Mouse (Mus musculus): Measurements from ENCODE around the gene Rilpl1. TPM values are rescaled to one million over a fixed set of nuclear protein-coding genes. Genes with fewer than 3 reads are reported as not detected.
A peak's percentile ranks its signal among the peaks of the same experiment; 100 is the strongest.
"Not testable (repeated sequence)": the region's sequence is repeated elsewhere in the genome, so short reads cannot be mapped to it uniquely, and the experiment has no call there.

Rilpl1 gene
- polyA plus RNA-seq, 1 experiment, result 2.9 TPM

DNA sequence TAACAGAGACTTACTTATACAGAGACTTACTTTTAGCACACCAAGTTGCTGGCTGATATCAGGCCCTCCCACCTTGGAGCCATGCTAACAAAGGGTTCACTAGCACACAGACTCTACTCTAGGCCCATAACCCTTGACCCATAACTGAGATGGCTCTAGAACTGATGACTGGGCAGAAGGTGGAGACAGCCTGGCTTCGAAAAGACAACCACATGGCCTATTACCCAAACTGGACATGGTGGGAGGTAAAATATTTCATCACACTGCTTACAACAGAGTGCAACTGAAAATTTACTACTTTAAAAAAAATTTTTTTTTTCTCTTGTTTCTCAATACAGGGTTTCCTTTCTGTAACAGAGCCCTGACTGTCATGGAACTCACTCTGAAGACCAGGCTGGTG is 63.4 kb downstream of the Rilpl1 start:
- no peak for TF ChIP-seq CTCF (IDR thresholded peaks at IDR 0.05; ENCODE audit: extremely low read depth, insufficient read length, insufficient replicate concordance, low read depth, low read length)
- no peak for TF ChIP-seq POLR2A (IDR thresholded peaks at IDR 0.05; ENCODE audit: low read depth, low read length)
- Histone ChIP-seq H3K4me1 (ENCODE audit: control insufficient read depth, insufficient read depth, insufficient read length, low read length) (no peaks in the 10 kb centered on the region), H3K36me3 (ENCODE audit: control insufficient read depth, insufficient read depth, low read length) (peaks cover 29% of the 10 kb centered on the region), H3K4me3 (ENCODE audit: low read depth, low read length) (no peak overlapping the region), H3K27me3 (ENCODE audit: control insufficient read depth, insufficient read depth, low read length) (no peaks in the 10 kb centered on the region), H3K27ac (ENCODE audit: insufficient read depth, low read depth, low read length) (no peak overlapping the region)
- 87% methylated on average over 1 of the region's 1 CpGs for WGBS

DNA sequence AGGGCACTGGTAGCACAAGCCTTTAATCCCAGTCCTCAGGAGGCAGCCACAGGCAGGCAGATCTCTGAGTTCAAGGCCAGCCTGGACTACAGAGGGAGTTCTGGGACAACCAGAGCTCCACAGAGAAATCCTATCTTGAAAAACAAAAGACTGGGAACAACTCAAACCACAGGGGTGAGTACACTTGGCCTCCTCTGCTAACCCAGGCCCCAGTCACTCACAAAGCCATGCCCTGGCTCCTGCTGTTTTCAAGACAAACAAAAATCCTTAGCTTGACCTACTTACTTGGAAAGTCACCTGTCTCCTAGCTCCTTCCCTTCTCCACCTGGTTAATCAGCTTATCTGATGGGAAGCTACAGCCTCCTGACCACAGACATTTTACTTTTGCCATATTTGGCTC is 66.3 kb downstream of the Rilpl1 start:
- H3K27me3 ChIP-seq (ENCODE audit: control insufficient read depth, insufficient read depth, low read length), result no peaks in the 10 kb centered on the region
- no peak overlapping the region for H3K27ac ChIP-seq (ENCODE audit: insufficient read depth, low read depth, low read length)
- H3K4me3 ChIP-seq (ENCODE audit: low read depth, low read length), result no peak overlapping the region
- H3K36me3 ChIP-seq (ENCODE audit: control insufficient read depth, insufficient read depth, low read length), result peaks cover 50% of the 10 kb centered on the region
- TF ChIP-seq CTCF (IDR thresholded peaks at IDR 0.05; ENCODE audit: extremely low read depth, insufficient read length, insufficient replicate concordance, low read depth, low read length) (no peak), POLR2A (IDR thresholded peaks at IDR 0.05; ENCODE audit: low read depth, low read length) (no peak)
- no peaks in the 10 kb centered on the region for H3K4me1 ChIP-seq (ENCODE audit: control insufficient read depth, insufficient read depth, insufficient read length, low read length)

DNA sequence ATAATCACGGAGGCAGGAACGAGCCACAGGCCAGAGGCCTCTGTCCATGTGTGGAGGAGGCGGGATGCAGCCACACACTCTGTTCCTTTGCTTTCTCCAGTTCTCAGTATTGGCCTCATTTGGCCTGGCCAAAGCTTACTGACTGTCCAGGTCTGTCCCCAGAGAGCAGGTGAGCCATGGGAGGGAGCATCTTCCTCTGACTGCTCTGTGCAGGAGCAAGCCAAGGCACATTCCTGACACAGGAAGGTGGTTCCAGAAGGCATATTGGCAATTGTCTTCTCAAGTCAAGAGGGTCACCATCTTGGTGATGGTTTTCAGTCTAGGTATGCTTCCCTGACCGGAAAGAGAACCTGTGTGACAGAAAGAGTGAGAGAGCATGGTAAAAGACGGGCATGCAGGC is 67.7 kb downstream of the Rilpl1 start:
- TF ChIP-seq POLR2A (IDR thresholded peaks at IDR 0.05; ENCODE audit: low read depth, low read length) (no peak), CTCF (IDR thresholded peaks at IDR 0.05; ENCODE audit: extremely low read depth, insufficient read length, insufficient replicate concordance, low read depth, low read length) (no peak)
- WGBS, result 84% methylated on average over 5 of the region's 5 CpGs
- H3K27me3 ChIP-seq (ENCODE audit: control insufficient read depth, insufficient read depth, low read length), result no peaks in the 10 kb centered on the region
- H3K27ac ChIP-seq (ENCODE audit: insufficient read depth, low read depth, low read length), result no peak overlapping the region
- H3K4me3 ChIP-seq (ENCODE audit: low read depth, low read length), result no peak overlapping the region
- no peaks in the 10 kb centered on the region for H3K4me1 ChIP-seq (ENCODE audit: control insufficient read depth, insufficient read depth, insufficient read length, low read length)
- H3K36me3 ChIP-seq (ENCODE audit: control insufficient read depth, insufficient read depth, low read length), result peaks cover 53% of the 10 kb centered on the region

- H3K4me1 ChIP-seq (ENCODE audit: control insufficient read depth, insufficient read depth, insufficient read length, low read length), result no peaks in the 10 kb centered on the region
- H3K27ac ChIP-seq (ENCODE audit: insufficient read depth, low read depth, low read length), result no peak overlapping the region
- WGBS, result 87% methylated on average over 8 of the region's 8 CpGs
- H3K36me3 ChIP-seq (ENCODE audit: control insufficient read depth, insufficient read depth, low read length), result peaks cover 56% of the 10 kb centered on the region
- H3K4me3 ChIP-seq (ENCODE audit: low read depth, low read length), result no peak overlapping the region
- TF ChIP-seq CTCF (IDR thresholded peaks at IDR 0.05; ENCODE audit: extremely low read depth, insufficient read length, insufficient replicate concordance, low read depth, low read length), result no peak
- no peak for TF ChIP-seq POLR2A (IDR thresholded peaks at IDR 0.05; ENCODE audit: low read depth, low read length)
- H3K27me3 ChIP-seq (ENCODE audit: control insufficient read depth, insufficient read depth, low read length), result no peaks in the 10 kb centered on the region
Observed at GRCm38 (mm10) chr5:124462297-124463025, 68.7 kb downstream of the Rilpl1 start.

DNA sequence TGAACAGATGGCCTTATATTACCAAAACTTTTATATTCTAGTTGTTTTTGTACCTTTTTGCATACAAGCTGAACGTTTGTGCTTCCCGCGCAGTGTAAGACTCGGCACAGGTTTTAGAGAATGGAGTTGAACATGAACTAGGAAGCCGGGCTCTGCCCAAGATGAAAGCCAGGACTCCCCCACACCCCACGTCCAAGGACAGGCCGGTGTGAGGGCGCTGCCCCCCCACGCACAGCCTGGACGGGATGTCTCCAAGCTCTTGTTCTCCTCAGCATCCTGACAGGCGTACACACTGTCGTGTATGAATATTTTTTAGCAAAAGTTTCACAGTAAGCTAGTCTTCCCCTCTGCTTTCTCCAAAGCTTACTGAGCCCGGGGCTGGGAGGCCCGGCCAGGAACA is 70.3 kb downstream of the Rilpl1 start:
- not testable (repeated sequence) for H3K27me3 ChIP-seq (ENCODE audit: control insufficient read depth, insufficient read depth, low read length); H3K4me3 ChIP-seq (ENCODE audit: low read depth, low read length); H3K4me1 ChIP-seq (ENCODE audit: control insufficient read depth, insufficient read depth, insufficient read length, low read length); H3K27ac ChIP-seq (ENCODE audit: insufficient read depth, low read depth, low read length)
- WGBS, result 89% methylated on average over 14 of the region's 14 CpGs
- H3K36me3 ChIP-seq (ENCODE audit: control insufficient read depth, insufficient read depth, low read length), result peaks cover 65% of the 10 kb centered on the region

DNA sequence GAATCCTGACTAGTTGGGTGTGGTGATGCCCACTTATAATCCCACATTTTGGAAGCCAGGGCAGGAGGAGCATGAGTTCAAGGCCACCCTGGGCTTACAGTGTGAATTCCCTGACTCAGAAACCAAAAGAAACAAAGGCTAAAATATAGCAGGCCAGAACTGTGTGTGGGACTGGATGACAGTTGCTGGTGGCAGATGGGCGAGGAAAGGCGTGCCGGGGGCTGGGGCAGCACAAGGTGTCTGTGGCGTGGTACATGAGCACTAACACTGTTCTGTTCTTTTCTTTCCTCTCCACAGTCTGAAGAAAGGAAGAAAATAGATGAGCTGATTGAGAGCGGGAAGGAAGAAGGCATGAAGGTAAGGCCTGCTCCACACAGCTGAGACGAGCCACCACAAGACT is 74.4 kb downstream of the Rilpl1 start:
- peaks cover 72% of the 10 kb centered on the region for H3K36me3 ChIP-seq (ENCODE audit: control insufficient read depth, insufficient read depth, low read length)

GRCm38 (mm10) chr5:124454082-124454419 is 77.1 kb downstream of the Rilpl1 start:
- Histone ChIP-seq H3K36me3 (ENCODE audit: control insufficient read depth, insufficient read depth, low read length) (peaks cover 61% of the 10 kb centered on the region), H3K27ac (ENCODE audit: insufficient read depth, low read depth, low read length) (peak overlapping the region; percentile 77), H3K4me3 (ENCODE audit: low read depth, low read length) (no peak overlapping the region; the same call in 1 of the 2 replicates), H3K4me1 (ENCODE audit: control insufficient read depth, insufficient read depth, insufficient read length, low read length) (peaks cover 38% of the 10 kb centered on the region), H3K27me3 (ENCODE audit: control insufficient read depth, insufficient read depth, low read length) (no peaks in the 10 kb centered on the region)
- WGBS, result 57% methylated on average over 1 of the region's 1 CpGs
- TF ChIP-seq POLR2A (IDR thresholded peaks at IDR 0.05; ENCODE audit: low read depth, low read length), result no peak
- TF ChIP-seq CTCF (IDR thresholded peaks at IDR 0.05; ENCODE audit: extremely low read depth, insufficient read length, insufficient replicate concordance, low read depth, low read length), result no peak

More for the DNA sequence above, 74.4 kb downstream of the Rilpl1 start:
- TF ChIP-seq CTCF (IDR thresholded peaks at IDR 0.05; ENCODE audit: extremely low read depth, insufficient read length, insufficient replicate concordance, low read depth, low read length) (no peak), POLR2A (IDR thresholded peaks at IDR 0.05; ENCODE audit: low read depth, low read length) (no peak)
- Histone ChIP-seq H3K27ac (ENCODE audit: insufficient read depth, low read depth, low read length) (no peak overlapping the region), H3K4me1 (ENCODE audit: control insufficient read depth, insufficient read depth, insufficient read length, low read length) (peaks cover 21% of the 10 kb centered on the region), H3K4me3 (ENCODE audit: low read depth, low read length) (no peak overlapping the region), H3K27me3 (ENCODE audit: control insufficient read depth, insufficient read depth, low read length) (no peaks in the 10 kb centered on the region)
- 89% methylated on average over 6 of the region's 6 CpGs for WGBS
